Mouse (Mus musculus) liver, adult 2 months (tissue): Measurements from ENCODE around the gene Med8.

Source experiments
- CTCF ChIP-seq: fragments of 200-500 bp; IDR thresholded peaks from 2 replicates; pipeline ENCODE4 v1.5.1; 2011; ENCODE audit warnings: low read depth, low read length, control low read depth
- POLR2A ChIP-seq: fragments of 200-500 bp; IDR thresholded peaks from 2 replicates; pipeline ENCODE4 v1.6.1; 2011; ENCODE audit warnings: low read length, control low read depth; ENCODE audit not compliant: insufficient read depth; ENCODE audit errors: extremely low read depth

GRCm38 (mm10) chr4:118428531-118429214 lies 19.5 kb downstream of the Med8 start:
- no peak for TF ChIP-seq CTCF
- TF ChIP-seq POLR2A, result no peak
